Mouse (Mus musculus): ENCODE measurements around the gene Tsacc.

- no peak for TF ChIP-seq FLI1 (IDR thresholded peaks at IDR 0.05; ENCODE audit: low read length)
- no peak for TF ChIP-seq GATA1 (IDR thresholded peaks at IDR 0.05; ENCODE audit: borderline replicate concordance, low read length)
Observed at GRCm38 (mm10) chr3:88238866-88239391, 57.9 kb downstream of the Tsacc start.

Measured in megakaryocyte, embryonic 14.5 days (primary cell).